Mouse (Mus musculus): ENCODE results near the gene Setdb1. TPM values are rescaled to one million over a fixed set of nuclear protein-coding genes. Genes with fewer than 3 reads are reported as not detected.
A peak's percentile ranks its signal among the peaks of the same experiment; 100 is the strongest.

Setdb1 gene
- total and polyA plus RNA-seq, 3 experiments, result 101 to 116 TPM; not detected in 1

DNA sequence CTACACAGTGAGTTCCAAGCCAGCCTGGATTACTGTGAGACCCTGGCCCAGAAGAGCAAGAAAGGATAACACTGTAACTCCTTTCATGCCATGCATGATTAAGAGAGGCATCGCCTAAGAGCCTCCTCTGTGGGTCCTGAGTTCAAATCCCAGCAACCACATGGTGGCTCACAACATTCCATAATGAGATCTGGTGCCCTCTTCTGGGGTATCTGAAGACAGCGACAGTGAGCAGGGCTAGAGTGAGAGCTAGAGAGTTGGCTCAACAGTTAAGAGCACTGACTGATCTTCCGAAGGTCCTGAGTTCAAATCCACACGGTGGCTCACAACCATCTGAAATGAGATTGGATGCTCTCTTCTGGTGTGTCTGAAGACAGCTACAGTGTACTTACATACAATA lies 82.5 kb downstream of the Setdb1 start:
- DNase-seq (ENCODE audit: low read depth, low spot score), result peak; percentile 55
- H3K4me1 ChIP-seq (ENCODE audit: control insufficient read depth in 1 of 2, insufficient read depth in 2 of 2, low read length in 2 of 2), result peaks cover 26 to 44% of the 10 kb centered on the region in 2 experiments
- H3K9me3 ChIP-seq (replicated peaks; ENCODE audit: insufficient read depth, low read length), result no peaks in the 10 kb centered on the region
- TF ChIP-seq KAT2A (conservative IDR thresholded peaks at IDR 0.05; ENCODE audit: low read depth, low read length), result no peak
- TF ChIP-seq CTCF (IDR thresholded peaks at IDR 0.05 in 2 of 3, conservative IDR thresholded peaks at IDR 0.05 in 1 of 3; ENCODE audit: control insufficient read depth in 1 of 3, insufficient read depth in 1 of 3, low read depth in 2 of 3, low read length in 3 of 3, poor library complexity in 1 of 3, severe bottlenecking in 1 of 3), result peak in 1 of 3 experiments; percentile 31; a peak in 1 of 6 replicates
- peak; percentile 87 for TF ChIP-seq TBP (IDR thresholded peaks at IDR 0.05; ENCODE audit: low read depth, low read length)
- H3K79me2 ChIP-seq (ENCODE audit: control insufficient read depth, insufficient read depth, low read length, poor library complexity), result peaks cover 10% of the 10 kb centered on the region; the same call in 1 of the 2 replicates
- no peak overlapping the region for H3K27ac ChIP-seq (ENCODE audit: control insufficient read depth, low read depth, low read length)
- H3K27me3 ChIP-seq (ENCODE audit: control insufficient read depth in 1 of 2, insufficient read depth in 2 of 2, low read length in 2 of 2), result no peaks in the 10 kb centered on the region
- H3K9ac ChIP-seq (ENCODE audit: control insufficient read depth, low read depth, low read length, poor library complexity, severe bottlenecking), result no peak overlapping the region
- H3K36me3 ChIP-seq (ENCODE audit: control insufficient read depth in 1 of 2, insufficient read depth in 2 of 2, low read length in 2 of 2), result peaks cover 1 to 36% of the 10 kb centered on the region in 2 experiments; a peak in 3 of 4 replicates
- H3K4me3 ChIP-seq (ENCODE audit: control insufficient read depth in 1 of 2, insufficient read depth in 1 of 2, low read depth in 2 of 2, low read length in 2 of 2), result no peak overlapping the region

Other genes starting within 250 kb of the Setdb1 start
- 117 and 128 TPM in 2 replicates for gene Vps72, start 246.2 kb downstream of the Setdb1 start, total RNA-seq (2012; rRNA removed)
- 100 to 1,000 TPM; 266 to 416 TPM for gene Vps72, start 246.2 kb downstream of the Setdb1 start, polyA plus RNA-seq (2012; ENCODE audit: insufficient read depth in 1 of 2, insufficient read length in 2 of 2, low read depth in 1 of 2, low replicate concordance in 2 of 2, missing spikeins in 1 of 2)
- 1.6 and 3.1 TPM in 2 replicates for gene Tmod4, start 232.7 kb downstream of the Setdb1 start, total RNA-seq (2012; rRNA removed)
- gene Tmod4, start 232.7 kb downstream of the Setdb1 start, polyA plus RNA-seq (2012; ENCODE audit: insufficient read depth in 1 of 2, insufficient read length in 2 of 2, low read depth in 1 of 2, low replicate concordance in 2 of 2, missing spikeins in 1 of 2), result 1 to 10 TPM in 1 of 2 experiments, not detected in 1; 5.4 TPM
- 71.8 and 93.1 TPM in 2 replicates for gene Scnm1, start 223.2 kb downstream of the Setdb1 start, total RNA-seq (2012; rRNA removed)
- gene Scnm1, start 223.2 kb downstream of the Setdb1 start, polyA plus RNA-seq (2012; ENCODE audit: insufficient read depth in 1 of 2, insufficient read length in 2 of 2, low read depth in 1 of 2, low replicate concordance in 2 of 2, missing spikeins in 1 of 2), result 100 to 1,000 TPM in 1 of 2 experiments, not detected in 1; 104 TPM
- 22.1 and 22.7 TPM in 2 replicates for gene Lysmd1, start 223.1 kb downstream of the Setdb1 start, total RNA-seq (2012; rRNA removed)
- gene Lysmd1, start 223.1 kb downstream of the Setdb1 start, polyA plus RNA-seq (2012; ENCODE audit: insufficient read depth in 1 of 2, insufficient read length in 2 of 2, low read depth in 1 of 2, low replicate concordance in 2 of 2, missing spikeins in 1 of 2), result 100 to 1,000 TPM in 1 of 2 experiments, 10 to 100 TPM in 1; 22.9 to 102 TPM
- 3.1 and 4.5 TPM in 2 replicates for gene Tnfaip8l2, start 214.8 kb downstream of the Setdb1 start, total RNA-seq (2012; rRNA removed)
- gene Tnfaip8l2, start 214.8 kb downstream of the Setdb1 start, polyA plus RNA-seq (2012; ENCODE audit: insufficient read depth in 1 of 2, insufficient read length in 2 of 2, low read depth in 1 of 2, low replicate concordance in 2 of 2, missing spikeins in 1 of 2), result 1 to 10 TPM in 1 of 2 experiments, not detected in 1; 5.8 TPM
- 0.35 and 0.69 TPM in 2 replicates for gene Sema6c, start 196.7 kb downstream of the Setdb1 start, total RNA-seq (2012; rRNA removed)
- 1 to 10 TPM in 1 of 2 experiments, not detected in 1; 3.2 TPM for gene Sema6c, start 196.7 kb downstream of the Setdb1 start, polyA plus RNA-seq (2012; ENCODE audit: insufficient read depth in 1 of 2, insufficient read length in 2 of 2, low read depth in 1 of 2, low replicate concordance in 2 of 2, missing spikeins in 1 of 2)
- 78.7 and 82.2 TPM in 2 replicates for gene Gabpb2, start 139.3 kb downstream of the Setdb1 start, total RNA-seq (2012; rRNA removed)
- 10 to 100 TPM; 72.2 to 92.8 TPM for gene Gabpb2, start 139.3 kb downstream of the Setdb1 start, polyA plus RNA-seq (2012; ENCODE audit: insufficient read depth in 1 of 2, insufficient read length in 2 of 2, low read depth in 1 of 2, low replicate concordance in 2 of 2, missing spikeins in 1 of 2)
- 238 and 341 TPM in 2 replicates for gene Cdc42se1, start 128.5 kb downstream of the Setdb1 start, total RNA-seq (2012; rRNA removed)
- 100 to 1,000 TPM in 1 of 2 experiments, not detected in 1; 472 TPM for gene Cdc42se1, start 128.5 kb downstream of the Setdb1 start, polyA plus RNA-seq (2012; ENCODE audit: insufficient read depth in 1 of 2, insufficient read length in 2 of 2, low read depth in 1 of 2, low replicate concordance in 2 of 2, missing spikeins in 1 of 2)
- 6.7 and 7.3 TPM in 2 replicates for gene Mllt11, start 125.0 kb downstream of the Setdb1 start, total RNA-seq (2012; rRNA removed)
- 10 to 100 TPM in 1 of 2 experiments, not detected in 1; 24.6 TPM for gene Mllt11, start 125.0 kb downstream of the Setdb1 start, polyA plus RNA-seq (2012; ENCODE audit: insufficient read depth in 1 of 2, insufficient read length in 2 of 2, low read depth in 1 of 2, low replicate concordance in 2 of 2, missing spikeins in 1 of 2)
- gene Gm128, start 115.6 kb downstream of the Setdb1 start, total RNA-seq (2012; rRNA removed), result 0.08 TPM in 1 of 2 replicates, not detected in the other
- under 1 TPM in 1 of 2 experiments, not detected in 1; 0.18 TPM for gene Gm128, start 115.6 kb downstream of the Setdb1 start, polyA plus RNA-seq (2012; ENCODE audit: insufficient read depth in 1 of 2, insufficient read length in 2 of 2, low read depth in 1 of 2, low replicate concordance in 2 of 2, missing spikeins in 1 of 2)
- 0.19 and 0.20 TPM in 2 replicates for gene Bnipl, start 106.0 kb downstream of the Setdb1 start, total RNA-seq (2012; rRNA removed)
- gene Bnipl, start 106.0 kb downstream of the Setdb1 start, polyA plus RNA-seq (2012; ENCODE audit: insufficient read depth in 1 of 2, insufficient read length in 2 of 2, low read depth in 1 of 2, low replicate concordance in 2 of 2, missing spikeins in 1 of 2), result under 1 TPM in 1 of 2 experiments, not detected in 1; 0.43 TPM
- gene Mindy1, start 75.9 kb downstream of the Setdb1 start, total RNA-seq (2012; rRNA removed), result 203 and 265 TPM in 2 replicates
- 100 to 1,000 TPM in 1 of 2 experiments, not detected in 1; 234 TPM for gene Mindy1, start 75.9 kb downstream of the Setdb1 start, polyA plus RNA-seq (2012; ENCODE audit: insufficient read depth in 1 of 2, insufficient read length in 2 of 2, low read depth in 1 of 2, low replicate concordance in 2 of 2, missing spikeins in 1 of 2)
- gene Prune1, start 75.1 kb downstream of the Setdb1 start, total RNA-seq (2012; rRNA removed), result 28.5 and 32.4 TPM in 2 replicates
- 10 to 100 TPM in 1 of 2 experiments, not detected in 1; 51.8 TPM for gene Prune1, start 75.1 kb downstream of the Setdb1 start, polyA plus RNA-seq (2012; ENCODE audit: insufficient read depth in 1 of 2, insufficient read length in 2 of 2, low read depth in 1 of 2, low replicate concordance in 2 of 2, missing spikeins in 1 of 2)
- 7.7 and 7.8 TPM in 2 replicates for gene Anxa9, start 50.0 kb downstream of the Setdb1 start, total RNA-seq (2012; rRNA removed)
- gene Anxa9, start 50.0 kb downstream of the Setdb1 start, polyA plus RNA-seq (2012; ENCODE audit: insufficient read depth in 1 of 2, insufficient read length in 2 of 2, low read depth in 1 of 2, low replicate concordance in 2 of 2, missing spikeins in 1 of 2), result 10 to 100 TPM in 1 of 2 experiments, not detected in 1; 33.9 TPM
- gene Cers2, start 42.4 kb downstream of the Setdb1 start, total RNA-seq (2012; rRNA removed), result 240 and 307 TPM in 2 replicates
- gene Cers2, start 42.4 kb downstream of the Setdb1 start, polyA plus RNA-seq (2012; ENCODE audit: insufficient read depth in 1 of 2, insufficient read length in 2 of 2, low read depth in 1 of 2, low replicate concordance in 2 of 2, missing spikeins in 1 of 2), result 100 to 1,000 TPM; 134 to 357 TPM
- gene 4930558C23Rik, start 45.6 kb upstream of the Setdb1 start, total RNA-seq (2012; rRNA removed), result not detected in 2 replicates
- gene 4930558C23Rik, start 45.6 kb upstream of the Setdb1 start, polyA plus RNA-seq (2012; ENCODE audit: insufficient read depth in 1 of 2, insufficient read length in 2 of 2, low read depth in 1 of 2, low replicate concordance in 2 of 2, missing spikeins in 1 of 2), result not detected
- 16.4 and 22.2 TPM in 2 replicates for gene Arnt, start 77.2 kb upstream of the Setdb1 start, total RNA-seq (2012; rRNA removed)
- gene Arnt, start 77.2 kb upstream of the Setdb1 start, polyA plus RNA-seq (2012; ENCODE audit: insufficient read depth in 1 of 2, insufficient read length in 2 of 2, low read depth in 1 of 2, low replicate concordance in 2 of 2, missing spikeins in 1 of 2), result 10 to 100 TPM; 62.4 to 90.7 TPM
- gene Ctsk, start 142.1 kb upstream of the Setdb1 start, total RNA-seq (2012; rRNA removed), result 0.08 TPM in 1 of 2 replicates, not detected in the other
- gene Ctsk, start 142.1 kb upstream of the Setdb1 start, polyA plus RNA-seq (2012; ENCODE audit: insufficient read depth in 1 of 2, insufficient read length in 2 of 2, low read depth in 1 of 2, low replicate concordance in 2 of 2, missing spikeins in 1 of 2), result under 1 TPM in 1 of 2 experiments, not detected in 1; 0.10 TPM
- not detected in 2 replicates for gene Ctss, start 169.6 kb upstream of the Setdb1 start, total RNA-seq (2012; rRNA removed)
- not detected for gene Ctss, start 169.6 kb upstream of the Setdb1 start, polyA plus RNA-seq (2012; ENCODE audit: insufficient read depth in 1 of 2, insufficient read length in 2 of 2, low read depth in 1 of 2, low replicate concordance in 2 of 2, missing spikeins in 1 of 2)
- not detected in 2 replicates for gene Hormad1, start 202.5 kb upstream of the Setdb1 start, total RNA-seq (2012; rRNA removed)
- not detected for gene Hormad1, start 202.5 kb upstream of the Setdb1 start, polyA plus RNA-seq (2012; ENCODE audit: insufficient read depth in 1 of 2, insufficient read length in 2 of 2, low read depth in 1 of 2, low replicate concordance in 2 of 2, missing spikeins in 1 of 2)
- 41.0 and 43.8 TPM in 2 replicates for gene Golph3l, start 231.7 kb upstream of the Setdb1 start, total RNA-seq (2012; rRNA removed)
- 10 to 100 TPM in 1 of 2 experiments, not detected in 1; 45.1 TPM for gene Golph3l, start 231.7 kb upstream of the Setdb1 start, polyA plus RNA-seq (2012; ENCODE audit: insufficient read depth in 1 of 2, insufficient read length in 2 of 2, low read depth in 1 of 2, low replicate concordance in 2 of 2, missing spikeins in 1 of 2)